Comparison of ENCODE assay signal across 14 mouse cellular contexts in the genomic region with DNA sequence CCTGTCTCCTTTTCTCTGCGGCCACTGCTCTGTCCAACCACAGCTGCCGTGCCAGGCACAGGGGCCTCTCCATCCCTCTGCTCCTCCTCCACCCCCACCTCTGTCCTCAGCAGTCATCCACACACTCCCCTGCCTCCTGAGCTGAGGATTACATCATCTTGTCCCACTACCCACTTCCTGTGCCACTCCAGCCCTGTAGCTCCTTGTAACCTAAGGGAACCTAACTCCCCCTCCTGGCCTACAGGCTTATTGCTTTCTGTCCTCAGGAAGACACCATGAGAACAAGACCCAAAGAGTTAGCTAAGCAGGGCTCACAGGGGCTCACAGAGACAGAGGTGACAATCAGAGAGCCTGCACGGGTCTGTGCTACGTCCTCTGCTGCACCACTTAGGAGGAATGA.
DNase-seq lines count a peak whose midpoint lies in the region; ATAC-seq and TF ChIP-seq lines count a peak whose summit lies in the region.
"Had no signal": no experiment of that assay in that cellular context is flagged by ENCODE, and none has a peak within 500 bp of the region (broad histone marks: within the 10 kb centered on the region; RNA-seq: fewer than 3 reads in every experiment).

No protein-coding gene starts in this region.

- H3K36me3 ChIP-seq in kidney, postnatal 0 days (ENCODE audit: insufficient read depth, low read length), result no peaks in the 10 kb centered on the region
- H3K36me3 ChIP-seq in MEL (ENCODE audit: control insufficient read depth in 1 of 2, insufficient read depth in 2 of 2, low read length in 2 of 2), result no peaks in the 10 kb centered on the region
- H3K36me3 ChIP-seq in kidney, embryonic 15.5 days, result no peaks in the 10 kb centered on the region
- H3K36me3 ChIP-seq: embryonic facial prominence, embryonic 15.5 days; midbrain, embryonic 13.5 days had no signal

- TF ChIP-seq RAD21 in MEL (IDR thresholded peaks at IDR 0.05; ENCODE audit: low read depth, low read length), result peak; percentile 2; the same call in 1 of the 2 replicates

- WGBS in kidney, postnatal 0 days, result 63% methylated on average over 4 of the region's 4 CpGs
- 73% methylated on average over 4 of the region's 4 CpGs for WGBS in kidney, embryonic 15.5 days

- no peak for TF ChIP-seq EP300 in MEL (IDR thresholded peaks at IDR 0.05; ENCODE audit: low read depth in 1 of 2, low read length in 2 of 2)

- H3K9me3 ChIP-seq in kidney, postnatal 0 days (replicated peaks; ENCODE audit: low read length), result no peaks in the 10 kb centered on the region
- no peaks in the 10 kb centered on the region for H3K9me3 ChIP-seq in MEL (replicated peaks; ENCODE audit: insufficient read depth, low read length)
- H3K9me3 ChIP-seq in kidney, embryonic 15.5 days (replicated peaks), result no peaks in the 10 kb centered on the region
- H3K9me3 ChIP-seq: embryonic facial prominence, embryonic 15.5 days had no signal

- peak; percentile 29; the same call in 1 of the 2 replicates for TF ChIP-seq CTCF in kidney, postnatal 0 days (IDR thresholded peaks at IDR 0.05; ENCODE audit: low read depth)
- TF ChIP-seq CTCF in MEL (IDR thresholded peaks at IDR 0.05 in 2 of 3, conservative IDR thresholded peaks at IDR 0.05 in 1 of 3; ENCODE audit: control insufficient read depth in 1 of 3, insufficient read depth in 1 of 3, low read depth in 2 of 3, low read length in 3 of 3, poor library complexity in 1 of 3, severe bottlenecking in 1 of 3), result peak in 2 of 3 experiments; percentile 3 to 8; a peak in 1 of 6 replicates

- ATAC-seq in kidney, postnatal 0 days (replicated peaks; ENCODE audit: low FRiP score, low read depth), result no peak
- no peak for ATAC-seq in frontal cortex, adult (ENCODE audit: low TSS enrichment)
- ATAC-seq in kidney, embryonic 15.5 days (replicated peaks; ENCODE audit: low FRiP score), result no peak
- ATAC-seq: forebrain, embryonic 14.5 days; lung, postnatal 0 days; midbrain, embryonic 13.5 days had no signal

- DNase-seq in kidney, postnatal 0 days (ENCODE audit: low spot score), result peak; percentile 21
- no peak for DNase-seq in kidney, adult 8-10 months
- peak; percentile 10 for DNase-seq in 416B (ENCODE audit: low read depth)
- DNase-seq in MEL (ENCODE audit: low read depth, low spot score), result peak; percentile 4
- peak; percentile 43 for DNase-seq in mesoderm, embryonic 11.5 days (ENCODE audit: low read depth, low spot score)
- DNase-seq in testis, postnatal 10 days (ENCODE audit: low spot score), result no peak
- DNase-seq: adrenal gland, postnatal 10 days; kidney, postnatal 36 days had no signal

- no peaks in the 10 kb centered on the region for H3K79me2 ChIP-seq in MEL (ENCODE audit: control insufficient read depth, insufficient read depth, low read length, poor library complexity)

- H3K9ac ChIP-seq in kidney, postnatal 0 days (ENCODE audit: low read depth, low read length), result no peak overlapping the region
- H3K9ac ChIP-seq in MEL (ENCODE audit: control insufficient read depth, low read depth, low read length, poor library complexity, severe bottlenecking), result no peak overlapping the region
- H3K9ac ChIP-seq in kidney, embryonic 15.5 days, result no peak overlapping the region
- H3K9ac ChIP-seq: embryonic facial prominence, embryonic 15.5 days; midbrain, embryonic 13.5 days had no signal

- TF ChIP-seq POLR2A in MEL (IDR thresholded peaks at IDR 0.05; ENCODE audit: control insufficient read depth in 1 of 2, insufficient read depth in 1 of 2, low read depth in 1 of 2, low read length in 2 of 2, poor library complexity in 1 of 2), result no peak

- H3K4me2 ChIP-seq in kidney, postnatal 0 days (ENCODE audit: low read length), result no peak overlapping the region
- no peak overlapping the region for H3K4me2 ChIP-seq in kidney, embryonic 15.5 days
- H3K4me2 ChIP-seq: embryonic facial prominence, embryonic 15.5 days; midbrain, embryonic 13.5 days had no signal

- H3K4me1 ChIP-seq in kidney, postnatal 0 days (replicated peaks; ENCODE audit: insufficient read depth, low read length), result no peaks in the 10 kb centered on the region
- H3K4me1 ChIP-seq in MEL (ENCODE audit: control insufficient read depth in 1 of 2, insufficient read depth in 2 of 2, low read length in 2 of 2), result no peaks in the 10 kb centered on the region
- no peaks in the 10 kb centered on the region for H3K4me1 ChIP-seq in kidney, embryonic 15.5 days

- no peak overlapping the region for H3K27ac ChIP-seq in kidney, postnatal 0 days
- no peak overlapping the region for H3K27ac ChIP-seq in MEL (ENCODE audit: control insufficient read depth, low read depth, low read length)
- no peak overlapping the region for H3K27ac ChIP-seq in kidney, embryonic 15.5 days
- H3K27ac ChIP-seq: embryonic facial prominence, embryonic 15.5 days; midbrain, embryonic 13.5 days had no signal

- no peak overlapping the region for H3K4me3 ChIP-seq in kidney, postnatal 0 days (replicated peaks; ENCODE audit: low read depth, low read length)
- H3K4me3 ChIP-seq in MEL (ENCODE audit: control insufficient read depth in 1 of 2, insufficient read depth in 1 of 2, low read depth in 2 of 2, low read length in 2 of 2), result no peak overlapping the region
- no peak overlapping the region for H3K4me3 ChIP-seq in kidney, embryonic 15.5 days (replicated peaks)
- H3K4me3 ChIP-seq: embryonic facial prominence, embryonic 15.5 days; midbrain, embryonic 13.5 days had no signal

- H3K27me3 ChIP-seq in kidney, postnatal 0 days (ENCODE audit: insufficient read depth, low read length), result no peaks in the 10 kb centered on the region
- H3K27me3 ChIP-seq in MEL (ENCODE audit: control insufficient read depth in 1 of 2, insufficient read depth in 2 of 2, low read length in 2 of 2), result peaks cover 3 to 10% of the 10 kb centered on the region in 2 experiments; a peak in 3 of 4 replicates
- H3K27me3 ChIP-seq in kidney, embryonic 15.5 days, result peaks cover 9% of the 10 kb centered on the region; the same call in 1 of the 2 replicates
- H3K27me3 ChIP-seq: embryonic facial prominence, embryonic 15.5 days had no signal

TF ChIP-seq in MEL, 35 proteins besides CTCF, POLR2A, EP300 and RAD21:
- no peak for TF ChIP-seq USF2 (IDR thresholded peaks at IDR 0.05; ENCODE audit: borderline replicate concordance in 1 of 2, insufficient read depth in 1 of 2, low read depth in 1 of 2, low read length in 2 of 2)
- no peak for TF ChIP-seq MYC (IDR thresholded peaks at IDR 0.05; ENCODE audit: low read depth, low read length)
- TF ChIP-seq NRF1 (IDR thresholded peaks at IDR 0.05; ENCODE audit: insufficient read depth, low read depth, low read length, poor library complexity, severe bottlenecking), result no peak
- no peak for TF ChIP-seq GABPA (IDR thresholded peaks at IDR 0.05; ENCODE audit: low read depth, low read length)
- TF ChIP-seq ELF1 (IDR thresholded peaks at IDR 0.05; ENCODE audit: low read depth, low read length), result no peak

Comparison
In these comparisons a context has a peak if more than half of its experiments do, and no peak if none do; other contexts are left out.
1. DNase-seq: peak in kidney, postnatal 0 days (single experiment), 416B (single experiment), MEL (single experiment) and mesoderm, embryonic 11.5 days (single experiment); none in kidney, adult 8-10 months (0 of 2) and testis, postnatal 10 days (single experiment).